ENCODE assay signal across 16 mouse cellular contexts in genomic region chr14:102731746-102732145, GRCm38 (mm10).
DNase-seq lines count a peak whose midpoint lies in the region; ATAC-seq and TF ChIP-seq lines count a peak whose summit lies in the region.
"Had no signal": no experiment of that assay in that cellular context is flagged by ENCODE, and none has a peak within 500 bp of the region (broad histone marks: within the 10 kb centered on the region; RNA-seq: fewer than 3 reads in every experiment).

No protein-coding gene starts in this region.

- H3K27ac ChIP-seq in forebrain, postnatal 0 days (ENCODE audit: low read depth, low read length) = no peak overlapping the region
- H3K27ac ChIP-seq in forebrain, embryonic 16.5 days (ENCODE audit: low read length) = no peak overlapping the region
- no peak overlapping the region for H3K27ac ChIP-seq in heart, embryonic 11.5 days (ENCODE audit: low read depth, low read length)
- H3K27ac ChIP-seq: forebrain, embryonic 15.5 days; hindbrain, embryonic 10.5 days; limb, embryonic 15.5 days had no signal

- H3K4me1 ChIP-seq in forebrain, postnatal 0 days (ENCODE audit: insufficient read depth) = no peaks in the 10 kb centered on the region
- no peaks in the 10 kb centered on the region for H3K4me1 ChIP-seq in forebrain, embryonic 16.5 days (replicated peaks; ENCODE audit: control insufficient read depth, insufficient read depth, low read length)
- H3K4me1 ChIP-seq in heart, embryonic 11.5 days (ENCODE audit: control insufficient read depth, insufficient read depth, low read length) = no peaks in the 10 kb centered on the region
- H3K4me1 ChIP-seq: forebrain, embryonic 15.5 days; hindbrain, embryonic 10.5 days; limb, embryonic 15.5 days had no signal

- ATAC-seq in forebrain, postnatal 0 days = no peak
- no peak for ATAC-seq in forebrain, embryonic 16.5 days
- ATAC-seq in heart, embryonic 11.5 days (replicated peaks; ENCODE audit: insufficient number of reproducible peaks, low FRiP score, low TSS enrichment) = no peak
- ATAC-seq: forebrain, embryonic 15.5 days; inflammation-experienced regulatory T-cells, adult 6 months; liver, postnatal 0 days had no signal

- no peaks in the 10 kb centered on the region for H3K9me3 ChIP-seq in forebrain, postnatal 0 days (ENCODE audit: low read length)
- H3K9me3 ChIP-seq in forebrain, embryonic 16.5 days (ENCODE audit: control insufficient read depth, low read length) = peaks cover 3% of the 10 kb centered on the region; the same call in 1 of the 2 replicates
- no peaks in the 10 kb centered on the region for H3K9me3 ChIP-seq in heart, embryonic 11.5 days (replicated peaks; ENCODE audit: control insufficient read depth, low read length)
- H3K9me3 ChIP-seq: forebrain, embryonic 15.5 days; hindbrain, embryonic 10.5 days; limb, embryonic 15.5 days had no signal

- no peaks in the 10 kb centered on the region for H3K36me3 ChIP-seq in forebrain, postnatal 0 days (ENCODE audit: insufficient read depth)
- no peaks in the 10 kb centered on the region for H3K36me3 ChIP-seq in forebrain, embryonic 16.5 days (ENCODE audit: control insufficient read depth, insufficient read depth)
- no peaks in the 10 kb centered on the region for H3K36me3 ChIP-seq in heart, embryonic 11.5 days (ENCODE audit: control insufficient read depth, insufficient read depth, low read length)
- H3K36me3 ChIP-seq: forebrain, embryonic 15.5 days; hindbrain, embryonic 10.5 days; limb, embryonic 15.5 days had no signal

- H3K4me2 ChIP-seq in forebrain, postnatal 0 days (ENCODE audit: low read depth) = no peak overlapping the region
- no peak overlapping the region for H3K4me2 ChIP-seq in forebrain, embryonic 16.5 days (ENCODE audit: low read length)
- H3K4me2 ChIP-seq in heart, embryonic 11.5 days = no peak overlapping the region
- H3K4me2 ChIP-seq: forebrain, embryonic 15.5 days; limb, embryonic 15.5 days had no signal

- DNase-seq in forebrain, postnatal 0 days = peak; percentile 25
- peak; percentile 12 for DNase-seq in urinary bladder, postnatal 14 days (ENCODE audit: low spot score)
- no peak for DNase-seq in urinary bladder, postnatal 4 days (ENCODE audit: low spot score in 2 of 2)
- peak; percentile 1 for DNase-seq in fat pad, adult 2 months (ENCODE audit: extremely low read depth, low read depth, low spot score)
- no peak for DNase-seq in urinary bladder, postnatal 10 days (ENCODE audit: low spot score)
- DNase-seq in heart, adult 9 months (ENCODE audit: low spot score in 2 of 2) = no peak
- DNase-seq: adrenal gland, postnatal 10 days; cerebellum, adult 8-10 months; heart, adult 18-20 months; liver, postnatal 0 days had no signal

- no peak for TF ChIP-seq CTCF in forebrain, postnatal 0 days (IDR thresholded peaks at IDR 0.05; ENCODE audit: low read depth)

- WGBS in forebrain, postnatal 0 days = 49% methylated on average over 5 of the region's 5 CpGs
- 57% methylated on average over 5 of the region's 5 CpGs for WGBS in forebrain, embryonic 16.5 days
- WGBS in heart, embryonic 11.5 days (ENCODE audit: insufficient replicate concordance) = 81% methylated on average over 5 of the region's 5 CpGs

- H3K27me3 ChIP-seq in forebrain, postnatal 0 days (ENCODE audit: insufficient read depth, low read length) = no peaks in the 10 kb centered on the region
- no peaks in the 10 kb centered on the region for H3K27me3 ChIP-seq in forebrain, embryonic 16.5 days (replicated peaks; ENCODE audit: control insufficient read depth, insufficient read depth, low read length)
- no peaks in the 10 kb centered on the region for H3K27me3 ChIP-seq in heart, embryonic 11.5 days (ENCODE audit: control insufficient read depth, insufficient read depth, low read length)
- H3K27me3 ChIP-seq: forebrain, embryonic 15.5 days; limb, embryonic 15.5 days had no signal

- H3K4me3 ChIP-seq in forebrain, postnatal 0 days (ENCODE audit: low read depth, low read length) = no peak overlapping the region
- H3K4me3 ChIP-seq in forebrain, embryonic 16.5 days (replicated peaks; ENCODE audit: low read length) = no peak overlapping the region
- no peak overlapping the region for H3K4me3 ChIP-seq in heart, embryonic 11.5 days (ENCODE audit: low read depth, low read length)
- H3K4me3 ChIP-seq: forebrain, embryonic 15.5 days; hindbrain, embryonic 10.5 days; limb, embryonic 15.5 days had no signal

- H3K9ac ChIP-seq in forebrain, postnatal 0 days = no peak overlapping the region
- H3K9ac ChIP-seq in forebrain, embryonic 16.5 days (replicated peaks; ENCODE audit: low read depth, low read length) = no peak overlapping the region
- H3K9ac ChIP-seq in heart, embryonic 11.5 days (ENCODE audit: low read depth, low read length) = no peak overlapping the region
- H3K9ac ChIP-seq: forebrain, embryonic 15.5 days; limb, embryonic 15.5 days; liver, postnatal 0 days had no signal

Comparison
In these comparisons a context has a peak if more than half of its experiments do, and no peak if none do; other contexts are left out.
1. DNase-seq: peak in forebrain, postnatal 0 days (single experiment), urinary bladder, postnatal 14 days (single experiment) and fat pad, adult 2 months (single experiment); none in urinary bladder, postnatal 4 days (0 of 2), urinary bladder, postnatal 10 days (single experiment) and heart, adult 9 months (0 of 2).